Mouse (Mus musculus) forelimb bud, embryonic 11.5 days (tissue): ENCODE results near the gene C130032M10Rik.

Source experiments
- DNase-seq: peaks from one replicate; pipeline ENCODE4 v3.0.0-alpha.2; 2012; ENCODE audit warnings: low read depth, low spot score

C130032M10Rik gene

DNA sequence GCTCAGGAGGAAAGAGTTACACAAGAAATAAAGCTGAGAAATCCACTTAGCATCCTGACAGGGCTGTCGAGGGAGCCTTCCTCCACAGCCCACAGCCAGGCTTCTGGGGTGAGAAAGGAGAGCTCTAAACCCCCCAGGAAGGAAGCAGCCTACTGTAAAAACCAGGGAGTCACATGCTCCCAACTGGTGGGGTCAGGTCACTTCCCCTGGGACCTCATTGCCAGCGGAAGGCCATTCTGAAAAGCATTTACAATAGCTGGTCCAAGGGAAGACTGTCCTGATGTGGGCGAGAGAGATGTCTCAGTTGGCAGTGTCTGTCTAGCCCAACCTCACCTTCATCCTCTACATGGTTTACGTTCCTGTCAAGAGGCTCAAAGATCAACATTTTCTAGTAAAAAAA, 33.0 kb downstream of the C130032M10Rik start:
- DNase-seq = no peak

DNA sequence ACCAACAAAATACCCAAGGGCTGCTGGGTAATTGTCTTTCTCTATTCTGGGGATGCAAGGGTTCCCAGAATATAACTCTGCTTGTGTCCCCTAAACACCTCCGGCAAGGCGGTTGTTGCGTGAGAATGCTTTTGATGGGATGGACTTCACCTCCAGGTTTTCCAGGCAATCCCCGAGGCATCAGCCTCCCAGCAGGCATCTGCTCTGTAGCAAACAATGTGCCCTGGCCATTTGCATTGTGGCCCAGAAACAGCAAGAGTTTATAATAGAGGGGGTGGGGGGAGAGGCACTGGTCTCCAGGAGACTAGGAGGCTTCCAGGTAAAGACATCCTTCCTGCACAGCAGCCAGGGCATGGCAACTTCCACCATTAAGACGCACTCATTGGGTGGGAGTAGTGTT, 33.6 kb downstream of the C130032M10Rik start:
- no peak for DNase-seq

DNA sequence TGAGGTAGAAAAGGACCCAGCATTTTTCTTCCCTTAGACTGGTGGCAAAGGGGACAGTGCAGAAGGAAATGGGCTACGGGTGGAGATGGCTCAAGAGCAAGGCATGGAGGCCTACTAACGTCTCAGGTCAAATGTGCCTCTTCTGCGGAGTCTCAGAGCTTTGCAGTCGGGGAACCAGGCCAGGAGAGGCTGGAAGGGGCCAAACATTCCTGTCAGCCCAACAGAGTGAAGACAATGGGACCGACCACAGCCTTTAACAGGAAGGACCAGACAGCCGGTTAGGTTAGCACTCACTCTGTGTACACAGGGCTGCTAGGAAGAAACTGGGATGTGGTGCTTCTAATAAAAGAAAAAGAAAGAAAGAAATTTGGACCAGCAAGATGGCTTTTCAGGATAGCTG, 34.5 kb downstream of the C130032M10Rik start:
- no peak for DNase-seq

DNA sequence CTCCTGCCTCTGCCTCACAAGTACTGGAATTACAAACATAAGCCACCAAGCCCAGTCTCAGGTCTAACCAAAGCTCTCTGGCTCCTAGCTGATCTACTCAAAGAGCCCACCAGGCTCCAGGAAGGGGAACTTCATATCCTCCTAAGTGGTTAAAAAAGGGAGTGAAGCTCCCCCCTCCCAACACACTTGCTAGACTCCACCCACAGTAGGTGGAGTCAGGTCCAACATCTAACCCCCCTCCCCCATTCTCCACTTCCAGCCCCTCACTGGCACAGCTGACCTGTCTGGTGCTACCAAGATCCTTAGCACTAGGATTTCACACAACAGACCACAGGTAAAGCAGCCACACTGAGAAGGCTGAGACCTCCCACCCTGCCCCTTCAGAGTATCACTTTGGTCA, 38.3 kb downstream of the C130032M10Rik start:
- no peak for DNase-seq

DNA sequence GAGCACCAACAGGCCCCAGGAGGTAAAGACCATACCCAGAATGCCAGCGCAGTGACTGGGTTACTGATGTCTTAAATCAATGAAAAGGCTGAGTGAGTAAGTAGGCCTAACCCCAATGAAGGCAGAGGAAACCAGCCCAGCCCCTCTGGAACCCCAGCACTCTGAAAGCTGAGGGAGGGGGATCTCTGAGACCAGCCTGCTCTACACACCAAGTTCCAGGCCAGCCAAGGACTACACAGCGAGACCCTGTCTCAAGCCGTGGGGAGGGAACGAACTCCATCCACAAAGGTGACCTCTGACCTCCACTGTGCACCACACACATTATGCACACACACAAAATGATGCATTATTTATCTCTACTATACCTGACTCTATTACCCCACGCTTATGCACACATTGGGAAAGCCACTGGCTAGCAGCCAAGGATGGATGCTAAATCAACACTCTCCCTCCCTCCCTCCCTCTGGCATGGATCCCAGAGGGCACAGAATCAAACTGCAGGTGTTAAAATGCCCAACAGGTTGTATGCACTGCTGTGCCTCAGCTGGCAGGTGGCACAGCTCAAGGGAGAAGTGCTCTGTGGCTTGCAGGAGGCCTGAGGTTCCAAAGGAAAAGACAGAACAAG, 39.0 kb downstream of the C130032M10Rik start:
- no peak for DNase-seq

DNA sequence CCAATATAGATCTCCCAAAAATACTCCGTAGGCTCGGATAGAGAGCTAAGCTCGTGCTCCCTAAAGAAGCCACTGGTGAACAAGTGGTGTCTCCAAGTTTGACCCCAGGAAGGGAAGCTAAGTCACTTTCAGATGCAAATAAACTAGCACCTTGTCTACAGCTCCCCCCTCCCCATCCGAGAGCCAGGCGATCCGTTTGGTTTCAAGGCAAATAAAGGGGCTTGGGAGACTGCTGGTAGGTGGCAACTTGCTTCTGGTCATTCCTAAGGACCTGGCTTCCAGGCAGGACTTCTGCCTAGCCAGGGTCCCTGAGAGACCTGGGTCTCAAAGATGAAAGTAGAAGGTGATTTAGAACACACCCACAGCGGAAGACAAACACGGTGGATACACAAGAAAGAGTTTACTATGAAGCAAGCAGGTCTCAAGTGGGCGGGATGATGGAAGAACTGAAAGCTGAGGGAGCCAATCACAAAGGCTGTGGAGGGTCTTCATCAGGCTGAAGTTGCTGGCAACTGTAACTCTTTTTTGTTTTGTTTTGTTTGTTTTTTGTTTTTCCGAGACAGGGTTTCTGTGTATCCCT, 40.9 kb downstream of the C130032M10Rik start:
- no peak for DNase-seq

DNA sequence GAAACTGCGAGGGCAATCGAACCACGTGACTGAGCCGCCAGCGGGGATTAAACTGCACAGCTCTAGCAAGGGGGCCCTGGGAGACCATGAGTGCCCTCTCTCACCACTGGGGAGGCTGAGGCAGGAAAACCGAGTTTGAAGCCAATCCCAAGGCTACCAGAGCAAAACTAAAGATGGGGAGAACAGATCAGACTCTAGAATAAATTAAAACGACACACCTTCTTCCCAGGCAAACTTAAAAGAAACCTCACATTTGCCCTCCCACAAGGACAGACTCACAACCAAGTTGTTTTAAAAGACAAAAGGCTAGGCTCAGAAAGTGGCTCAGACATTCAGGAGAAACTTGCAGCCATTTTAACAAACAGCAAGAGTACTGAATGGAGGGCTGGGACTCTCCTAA, 41.6 kb downstream of the C130032M10Rik start:
- DNase-seq = no peak

DNA sequence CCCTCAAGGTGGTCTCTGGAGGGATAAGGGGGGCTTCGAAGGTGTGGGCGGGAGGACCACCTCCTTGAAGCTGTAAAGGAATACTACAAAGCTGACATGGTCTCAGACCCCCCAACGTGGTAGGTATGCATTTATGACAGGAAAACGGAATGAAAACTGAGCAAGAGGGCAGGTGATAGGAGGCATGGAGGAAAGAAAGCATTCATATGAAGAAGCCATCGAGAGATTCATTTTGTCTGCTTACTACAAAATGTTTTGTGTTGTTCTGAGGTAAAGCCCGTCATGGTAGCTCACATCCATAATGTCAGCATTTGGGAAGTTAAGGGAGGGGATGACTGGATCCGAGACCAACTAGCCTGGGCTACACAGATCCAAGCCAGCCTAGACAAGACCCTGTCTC, 44.6 kb downstream of the C130032M10Rik start:
- no peak for DNase-seq

DNA sequence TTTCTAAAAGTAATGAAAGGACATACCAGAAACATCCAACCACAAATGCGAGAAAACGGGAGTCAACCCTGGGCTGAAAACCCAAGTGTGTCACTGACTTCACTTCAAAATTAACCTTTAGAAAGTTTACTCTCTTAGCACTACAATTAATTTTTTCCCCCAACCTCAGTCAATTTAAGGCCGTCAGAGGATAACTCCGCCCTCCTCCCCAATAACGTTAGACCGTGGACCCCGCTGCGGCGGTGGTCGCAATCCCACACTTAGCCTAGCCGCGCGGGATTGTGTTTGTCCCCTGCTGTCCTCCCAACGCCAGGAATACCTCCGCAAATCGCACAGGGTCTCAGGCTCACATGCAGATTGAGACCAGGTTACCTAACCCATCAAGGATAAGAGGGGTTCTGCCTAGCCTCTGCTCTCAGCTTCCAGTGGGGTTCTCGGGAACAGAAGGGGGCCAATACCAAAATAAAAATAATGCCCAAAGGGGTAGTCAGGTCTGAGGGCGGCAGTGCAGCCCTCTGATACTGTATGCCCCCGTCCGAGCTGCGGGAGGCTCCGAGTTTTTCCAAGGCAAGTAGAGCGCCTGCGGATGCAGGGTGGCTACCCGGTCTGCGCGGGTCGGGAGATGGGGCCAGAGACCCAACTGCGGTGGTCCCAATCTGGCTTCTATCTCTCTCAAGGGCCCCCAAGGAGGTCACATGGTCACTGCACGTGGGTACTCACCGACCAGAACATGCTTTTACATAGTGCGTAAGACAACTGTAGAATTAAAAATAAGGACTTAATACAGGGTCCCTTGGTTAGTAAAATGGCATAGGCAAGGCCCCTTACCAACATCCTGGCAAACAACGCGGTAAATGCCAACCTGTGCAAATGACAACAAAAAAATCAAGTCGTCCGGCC, 45.5 kb downstream of the C130032M10Rik start:
- DNase-seq = no peak

DNA sequence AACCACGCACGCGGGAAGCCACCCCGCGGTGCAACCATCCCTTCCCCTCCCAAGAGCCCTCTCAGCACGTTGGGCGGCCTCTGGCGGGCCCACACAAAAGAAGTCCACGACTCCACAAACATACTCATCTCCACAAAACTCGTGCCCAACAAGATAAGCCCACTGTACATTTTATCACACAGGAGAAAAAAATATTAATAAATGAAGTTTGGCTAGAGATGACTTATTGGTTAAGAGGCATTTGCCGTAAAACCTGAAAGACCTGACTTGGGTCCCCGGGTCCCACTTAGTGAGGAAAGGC, 46.1 kb downstream of the C130032M10Rik start:
- no peak for DNase-seq

DNA sequence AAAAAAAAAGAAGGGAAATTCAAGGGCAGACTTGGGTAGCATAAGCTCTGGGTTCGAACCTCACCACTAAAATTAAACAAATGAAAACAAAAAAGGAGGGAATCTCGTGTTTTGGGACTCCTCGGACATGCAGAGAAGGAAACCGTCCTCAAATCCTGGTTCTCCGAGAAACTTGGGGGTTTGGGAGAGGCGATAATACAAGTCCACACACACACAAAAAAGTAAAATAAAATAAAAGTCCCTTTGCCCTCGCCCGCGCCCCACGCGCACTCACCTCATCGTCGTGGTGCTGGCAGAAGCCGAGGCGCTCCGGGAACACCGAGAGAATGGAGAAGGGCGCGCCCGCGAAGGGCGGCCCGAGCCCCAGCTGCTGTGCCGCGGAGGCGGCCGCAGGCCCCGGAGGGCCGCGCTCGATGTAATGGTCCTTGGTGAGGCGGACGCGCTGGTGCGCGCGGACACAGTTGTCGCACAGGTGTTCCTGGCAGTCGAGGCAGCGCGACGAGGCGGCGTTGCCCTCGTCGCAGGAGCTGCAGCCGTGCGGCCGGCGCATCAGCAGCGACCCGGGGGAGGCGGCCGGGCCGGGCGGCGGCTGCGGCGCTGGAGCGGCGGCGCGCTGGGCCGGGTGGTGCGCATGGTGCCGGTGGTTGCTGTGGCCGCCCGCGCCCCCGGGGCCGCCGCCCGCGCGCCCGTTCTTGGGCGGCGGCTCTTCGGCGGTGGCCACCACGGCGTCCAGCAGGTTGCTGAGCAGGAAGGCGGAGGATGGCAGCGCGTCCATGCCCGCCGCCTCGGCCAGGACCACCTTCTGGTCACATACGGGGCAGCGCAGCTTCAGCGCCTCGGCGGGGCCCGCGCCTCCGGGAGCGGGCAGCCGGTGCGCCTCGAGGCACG, 46.8 kb downstream of the C130032M10Rik start:
- no peak for DNase-seq

DNA sequence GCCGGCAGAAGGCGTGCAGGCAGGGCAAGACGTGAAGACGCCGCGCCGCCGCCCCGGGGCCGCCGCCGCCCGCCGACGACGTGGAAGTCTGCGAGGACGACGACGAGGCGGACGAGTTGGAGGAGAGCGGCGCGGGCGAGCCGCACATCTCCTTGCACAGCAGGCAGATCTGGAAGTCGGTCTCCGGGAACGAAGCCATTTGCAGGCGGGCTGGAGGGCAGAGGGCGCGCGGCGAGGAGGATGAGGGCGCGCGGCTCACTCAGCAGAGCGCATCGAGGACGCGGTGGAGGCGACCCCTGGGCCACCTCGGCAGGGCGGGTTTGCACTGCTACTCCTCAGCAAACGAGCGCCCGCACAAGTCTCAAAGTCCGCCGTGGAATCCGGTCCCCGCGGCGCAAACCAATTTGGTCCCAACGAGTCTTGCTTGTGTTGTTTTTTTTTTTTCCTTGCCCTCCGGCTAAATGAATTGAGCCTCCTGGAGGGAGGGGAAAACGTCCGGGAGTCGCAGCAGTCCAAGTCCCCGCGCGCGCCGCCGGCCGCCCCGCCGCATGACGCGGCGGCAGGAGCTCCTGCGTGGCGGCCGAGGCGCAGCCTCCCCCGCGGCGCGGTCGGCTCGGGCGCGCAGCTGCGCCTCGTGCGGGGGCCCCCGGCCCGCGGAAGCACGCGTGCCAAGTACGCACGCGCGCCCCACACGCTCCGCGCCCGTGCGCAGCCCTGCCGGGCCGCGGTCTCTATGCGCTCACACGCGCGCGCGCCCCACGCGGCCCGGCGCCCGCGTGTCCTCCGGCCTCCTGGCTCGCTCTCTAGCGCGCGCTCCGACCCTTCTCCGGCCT, 47.6 kb downstream of the C130032M10Rik start:
- no peak for DNase-seq

DNA sequence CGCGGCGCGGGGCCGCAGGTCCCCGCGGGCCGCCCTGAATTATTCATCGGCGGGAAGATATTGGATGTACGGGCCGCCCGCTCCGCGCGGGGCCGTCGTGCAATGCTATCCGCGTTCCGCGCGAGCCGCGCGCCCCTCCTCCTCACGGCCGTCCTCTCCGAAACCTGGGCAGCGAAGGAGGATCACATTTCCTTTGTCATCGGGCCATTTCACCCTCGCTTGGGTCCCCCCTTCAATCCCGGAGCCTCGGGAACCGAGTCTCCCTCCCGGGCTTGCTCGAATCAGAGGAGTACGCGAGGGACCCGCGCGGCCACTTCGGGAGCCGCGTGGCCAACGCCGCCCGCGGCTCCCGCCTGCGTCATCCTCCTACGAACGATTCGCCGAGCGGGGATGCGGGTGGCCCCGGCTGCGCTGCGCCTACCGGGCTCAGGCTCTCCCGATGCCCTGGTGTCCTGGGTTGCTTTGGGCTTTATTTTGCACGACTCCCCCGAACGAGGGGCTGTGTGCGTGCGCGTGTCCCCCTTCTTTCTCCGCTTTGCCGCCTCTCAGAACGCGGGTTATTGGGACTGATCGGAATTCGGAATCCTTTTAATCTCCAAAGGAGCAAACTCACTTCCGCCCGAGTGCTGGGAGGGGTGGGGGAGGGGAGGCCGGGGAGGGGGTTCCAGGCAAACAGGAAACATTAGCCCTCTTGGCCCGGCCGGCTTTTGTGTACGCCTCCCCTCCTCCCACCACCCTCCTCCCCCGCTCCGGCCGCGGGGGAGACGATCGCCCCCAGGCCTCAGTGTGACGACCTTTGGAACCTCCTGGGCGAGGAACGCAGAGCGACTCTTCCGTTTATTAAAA, 48.5 kb downstream of the C130032M10Rik start, which contains the start of gene Trim71:
Gene Trim71, minus strand, starts transcription at position 609 of the 846 bp plus-strand sequence.
- peak; percentile 80 for DNase-seq

DNA sequence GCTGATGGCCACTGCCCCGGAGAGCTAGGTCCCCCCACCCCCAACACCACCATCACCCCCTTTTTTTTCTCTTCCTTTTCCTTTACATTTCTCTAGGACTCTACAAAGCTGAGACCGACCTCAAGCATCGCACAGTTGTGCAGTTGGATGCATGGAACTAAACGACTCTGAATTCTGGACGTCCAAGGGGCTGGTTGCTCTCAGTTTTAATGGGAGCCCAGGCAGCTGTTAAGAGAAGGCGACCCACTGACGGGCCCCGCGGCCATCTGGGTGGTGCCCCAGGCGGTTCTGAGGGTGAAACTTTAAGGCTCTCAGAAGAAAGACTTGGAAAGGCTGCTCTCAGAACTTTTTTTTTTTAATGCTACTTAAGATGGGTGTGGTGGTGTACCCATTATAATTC, 49.2 kb downstream of the C130032M10Rik start:
- DNase-seq = no peak
